Mouse (Mus musculus): Measurements from ENCODE around the gene Gpr182.

Gpr182 gene

DNA sequence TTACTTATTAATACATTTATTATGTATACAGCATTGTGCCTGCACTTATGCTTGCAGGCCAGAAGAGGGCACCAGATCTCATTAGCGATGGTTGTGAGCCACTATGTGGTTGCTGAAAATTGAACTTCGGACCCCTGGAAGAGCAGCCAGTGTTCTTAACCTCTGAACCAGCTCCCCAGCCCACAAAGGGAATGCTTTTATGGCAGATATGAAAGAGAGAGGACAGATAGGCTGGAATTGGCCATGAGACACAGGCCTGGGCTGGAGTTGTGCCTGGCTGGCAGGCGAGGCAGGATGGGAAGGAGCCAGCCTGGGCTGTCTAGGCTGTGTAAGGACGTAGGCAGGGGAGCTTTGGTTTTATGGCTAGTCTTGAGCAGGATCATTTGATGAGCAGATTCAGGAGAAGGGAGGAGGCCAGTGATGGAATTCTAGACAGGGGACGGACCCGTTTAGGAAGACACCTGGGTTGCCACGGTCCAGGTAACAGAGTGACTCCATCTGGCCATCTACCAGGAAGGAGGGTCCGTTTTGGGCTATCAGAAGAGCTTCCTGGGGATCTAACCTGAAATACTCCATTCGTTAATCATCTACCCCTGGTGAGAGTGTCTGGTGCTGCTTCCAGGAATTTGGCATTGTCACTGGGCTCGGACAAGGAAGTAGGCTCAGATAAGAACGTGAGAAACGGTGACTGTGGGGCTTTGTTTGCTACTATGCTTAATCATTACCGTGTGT lies 13.2 kb downstream of the Gpr182 start:
- DNase-seq, result peak; percentile 40 to 63

DNA sequence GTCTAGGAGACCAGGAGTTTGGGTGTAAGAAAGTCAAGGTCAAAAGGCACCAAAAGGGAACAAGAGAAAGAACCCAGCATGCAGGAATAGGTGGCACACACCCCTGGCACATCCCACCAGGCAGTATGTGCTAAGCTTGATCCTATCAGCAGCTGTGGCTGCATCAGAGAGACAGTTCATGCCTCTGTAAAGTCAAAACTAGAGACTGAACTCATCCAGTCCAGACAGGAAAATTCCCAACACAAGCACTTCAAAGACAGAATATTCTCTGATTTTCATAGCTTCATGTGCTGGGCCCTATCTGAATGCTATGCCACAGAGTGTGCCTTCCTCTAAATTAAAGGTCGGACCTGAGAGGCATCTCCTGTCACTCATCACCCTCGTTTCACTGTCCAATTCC lies 14.0 kb downstream of the Gpr182 start:
- DNase-seq, result no peak

DNA sequence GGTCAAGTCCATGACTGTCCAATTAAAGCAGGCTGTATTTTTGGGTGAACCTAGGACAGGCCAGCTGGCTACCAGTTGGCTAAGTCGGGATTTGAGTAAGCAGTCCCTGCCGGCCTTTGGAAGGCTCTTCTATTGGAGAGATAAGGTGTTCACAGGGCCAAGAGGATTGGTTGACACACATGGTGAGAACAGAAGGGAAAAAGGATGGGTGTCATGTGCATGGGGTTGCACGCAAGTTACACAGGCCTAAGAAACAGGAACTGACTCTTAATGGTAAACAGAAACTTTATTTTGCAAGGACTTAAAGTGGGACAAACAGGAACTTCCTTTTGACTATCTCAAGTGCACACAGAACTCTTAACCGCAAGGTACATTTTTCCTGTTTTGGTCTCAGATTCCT lies 14.6 kb downstream of the Gpr182 start:
- DNase-seq, result no peak

DNA sequence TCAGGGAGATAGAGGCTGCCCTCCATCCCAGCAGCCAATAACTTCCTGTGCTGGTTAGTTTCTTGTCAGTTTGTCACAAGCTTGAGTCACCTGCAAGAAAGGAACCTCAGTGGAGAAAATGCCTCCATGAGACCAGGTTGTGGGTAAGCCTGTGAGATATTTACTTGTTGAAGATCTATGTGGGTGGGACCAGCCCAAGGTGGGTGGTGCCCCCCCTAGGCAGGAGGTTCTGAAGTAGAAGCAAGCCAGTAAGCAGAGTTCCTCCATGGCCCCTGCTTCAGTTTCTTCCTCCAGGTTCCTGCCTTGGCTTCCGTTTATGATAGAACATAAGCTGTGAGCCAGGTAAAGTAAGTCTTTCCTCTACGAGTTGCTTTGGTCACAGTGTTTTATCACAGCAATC lies 15.3 kb downstream of the Gpr182 start:
- DNase-seq, result no peak

DNA sequence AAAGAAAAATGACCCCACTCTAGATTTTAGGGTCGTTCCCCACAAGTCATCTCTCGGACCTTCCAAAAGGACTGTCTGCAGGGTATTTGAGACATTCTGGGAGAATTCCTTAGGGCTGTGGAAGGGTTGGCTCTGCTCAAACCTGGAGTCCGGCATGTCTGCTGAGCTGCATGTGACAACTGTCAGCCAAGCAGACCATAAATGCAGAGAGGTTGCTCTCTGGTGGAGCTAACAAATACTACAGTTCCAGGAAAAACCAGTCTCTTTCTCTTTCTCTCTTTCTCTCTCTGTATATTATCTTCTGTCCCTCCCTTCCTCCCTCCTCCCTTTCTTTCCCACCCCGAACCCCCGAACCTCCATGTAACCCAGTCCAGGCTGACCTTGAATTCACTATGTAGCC lies 17.1 kb downstream of the Gpr182 start:
- DNase-seq, result no peak

DNA sequence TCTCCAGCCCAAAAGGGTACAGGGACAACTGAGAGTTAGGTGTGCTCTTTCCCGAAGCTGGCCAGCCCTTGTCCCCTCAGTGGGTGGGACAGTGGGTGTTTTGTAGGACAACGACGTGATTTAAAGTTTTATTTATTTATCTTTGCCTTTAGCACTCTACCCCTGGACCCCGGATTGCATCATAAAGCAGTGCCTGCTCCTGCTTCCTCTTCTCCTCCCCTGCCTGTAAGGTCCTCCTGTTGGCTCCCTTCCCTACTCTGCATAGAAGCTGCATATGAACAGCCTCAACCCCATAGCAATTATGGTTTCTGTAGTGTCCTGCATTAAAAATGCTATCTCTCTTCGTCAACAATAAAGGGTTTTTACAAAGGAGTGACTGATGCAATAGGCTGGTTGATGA lies 20.1 kb downstream of the Gpr182 start:
- DNase-seq, result no peak

DNA sequence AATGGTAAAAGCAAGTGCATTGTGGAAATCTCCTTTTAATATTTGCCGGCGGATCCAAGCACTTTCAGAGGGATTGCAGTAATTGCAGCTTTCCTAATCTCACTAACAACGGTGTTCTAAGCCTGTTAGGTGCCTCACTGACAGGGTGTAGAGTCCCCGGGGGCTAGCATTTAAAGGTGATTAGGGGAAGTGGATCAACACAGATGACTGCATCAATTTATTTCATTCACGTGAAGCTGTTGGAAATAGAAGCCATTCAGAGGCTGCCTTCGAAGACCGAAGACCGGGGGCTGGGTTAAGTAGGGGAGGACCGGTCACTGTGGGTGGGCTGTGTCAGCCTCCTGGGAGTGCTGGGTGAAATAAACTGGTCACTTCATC lies 20.6 kb downstream of the Gpr182 start:
- no peak for DNase-seq

DNA sequence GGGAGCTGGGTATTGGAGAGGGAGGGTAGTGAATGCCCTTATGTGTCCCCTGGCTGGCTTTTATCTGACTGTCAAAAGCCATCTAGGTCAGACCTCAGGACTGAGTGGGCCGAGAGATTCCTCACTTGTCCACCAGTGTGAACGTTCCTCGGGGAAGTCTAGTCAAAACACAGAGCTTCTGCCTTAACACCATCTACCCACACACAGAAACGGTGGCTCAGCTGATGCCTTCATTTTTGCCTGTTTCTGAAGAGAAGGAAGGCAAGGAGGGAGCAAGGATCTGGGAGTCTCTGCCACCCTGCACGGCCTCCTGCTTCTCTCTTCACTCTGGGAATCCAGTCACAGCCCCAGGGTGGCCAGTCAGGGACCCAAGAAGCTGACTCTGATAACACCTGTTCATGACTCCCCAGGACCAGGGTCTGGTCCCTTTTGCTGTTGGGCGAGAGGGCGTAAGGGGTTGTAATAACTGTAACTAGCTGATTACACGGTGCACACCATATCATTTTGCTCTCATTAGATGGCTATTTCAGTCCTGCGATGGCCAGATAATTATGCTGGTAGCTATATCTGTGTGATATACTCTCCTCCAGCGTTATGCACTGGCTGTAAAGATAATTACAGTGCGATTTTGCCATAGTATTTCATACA lies 21.1 kb downstream of the Gpr182 start:
- no peak for DNase-seq

DNA sequence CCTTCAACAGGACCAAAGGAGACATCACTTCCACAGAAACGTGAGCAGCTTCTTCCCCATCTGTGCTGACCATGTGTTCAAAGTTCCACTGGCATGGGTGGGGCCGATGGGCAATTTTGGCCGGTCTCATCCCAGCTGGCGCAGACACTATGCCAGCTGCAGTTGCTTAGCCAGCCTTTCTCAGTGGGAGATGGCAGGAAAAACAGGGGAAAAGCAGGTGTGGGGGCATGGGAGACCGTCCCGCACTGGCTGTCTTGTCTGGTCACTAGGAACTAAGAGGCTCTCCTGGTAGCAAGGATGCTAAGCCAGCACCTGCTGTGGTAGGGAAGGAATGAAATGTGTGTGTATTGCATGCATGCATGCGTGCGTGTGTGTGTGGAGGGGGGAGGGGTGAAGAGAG lies 23.1 kb downstream of the Gpr182 start:
- no peak for DNase-seq

DNA sequence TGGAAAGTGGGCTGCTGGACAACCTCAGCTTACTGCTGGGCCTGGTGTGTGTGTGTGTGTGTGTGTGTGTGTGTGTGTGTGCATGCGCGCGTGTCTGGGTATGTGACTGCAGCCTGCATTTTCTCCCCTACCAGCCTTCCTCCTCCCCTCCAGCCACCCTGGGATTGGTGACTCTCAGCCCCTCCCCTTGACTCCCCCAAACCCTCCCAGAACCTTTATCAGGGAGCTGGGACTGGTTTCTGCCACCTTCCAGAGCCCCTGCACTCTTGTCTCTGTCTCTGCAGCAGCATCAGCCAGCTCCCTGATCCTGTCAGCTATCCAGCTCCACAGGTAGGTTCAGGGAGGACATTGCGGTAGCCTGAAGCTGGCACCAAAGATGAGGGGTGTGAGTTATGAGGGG lies 26.4 kb downstream of the Gpr182 start:
- DNase-seq, result no peak

DNA sequence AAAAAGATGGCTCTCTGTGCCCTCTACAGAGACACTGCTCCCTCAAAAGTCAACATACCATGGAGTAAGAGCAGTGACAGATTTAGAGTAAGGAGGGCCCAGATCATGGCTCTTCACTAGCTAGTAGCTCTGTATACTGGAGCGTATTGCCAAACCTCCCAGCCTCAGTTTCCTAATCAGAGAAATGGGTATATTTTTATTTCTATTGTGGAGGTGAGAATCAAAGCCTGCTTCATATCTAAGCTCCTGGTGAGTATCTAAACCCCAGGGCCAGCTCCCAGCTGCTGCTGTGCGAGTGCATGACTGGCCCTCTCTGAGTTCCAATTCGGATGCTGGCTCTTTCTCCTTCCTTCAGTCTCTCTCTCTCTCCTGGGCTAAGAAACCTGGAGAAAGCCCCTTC lies 27.4 kb downstream of the Gpr182 start, which contains the start of gene Tac2:
Tac2 (plus strand) TSS at position 301 of the 400 bp plus-strand sequence.
- DNase-seq, result no peak

DNA sequence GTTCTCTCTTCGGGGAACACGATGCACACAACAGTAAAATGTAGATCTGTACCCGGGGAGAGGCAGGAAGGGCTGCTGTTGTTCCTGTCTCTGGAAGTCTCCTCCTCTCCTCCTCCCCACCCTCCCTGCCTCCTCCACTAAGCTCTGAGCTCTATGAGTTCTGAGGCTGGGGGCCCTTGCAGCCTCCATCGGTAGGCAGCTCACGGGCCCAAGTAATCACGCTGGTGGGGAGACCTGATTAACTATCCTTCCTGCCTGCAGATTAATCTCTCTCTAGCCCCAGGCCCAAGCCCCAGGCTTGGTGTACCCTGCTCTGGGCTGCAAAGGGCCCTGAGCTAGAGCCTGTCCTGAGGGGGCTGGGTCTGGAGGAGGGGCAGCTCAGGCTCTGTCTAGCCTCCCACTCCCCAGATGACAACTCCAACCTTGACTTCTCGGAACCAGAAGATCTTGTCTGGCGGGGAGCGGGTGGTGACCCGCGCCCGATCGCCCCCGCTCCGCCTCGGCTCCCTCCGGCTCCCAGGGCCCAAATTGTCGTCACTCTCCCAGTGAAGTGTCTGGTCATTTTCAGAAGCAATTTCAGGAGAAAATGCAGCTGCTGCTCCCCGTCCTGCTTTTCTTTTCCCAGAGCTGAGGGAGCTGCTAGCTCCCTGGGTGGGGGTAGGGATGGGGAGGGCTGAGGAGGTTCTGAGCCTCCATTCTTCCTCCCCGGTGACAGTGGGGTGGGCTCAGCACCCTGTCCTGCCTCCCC lies 29.7 kb downstream of the Gpr182 start:
- no peak for DNase-seq

DNA sequence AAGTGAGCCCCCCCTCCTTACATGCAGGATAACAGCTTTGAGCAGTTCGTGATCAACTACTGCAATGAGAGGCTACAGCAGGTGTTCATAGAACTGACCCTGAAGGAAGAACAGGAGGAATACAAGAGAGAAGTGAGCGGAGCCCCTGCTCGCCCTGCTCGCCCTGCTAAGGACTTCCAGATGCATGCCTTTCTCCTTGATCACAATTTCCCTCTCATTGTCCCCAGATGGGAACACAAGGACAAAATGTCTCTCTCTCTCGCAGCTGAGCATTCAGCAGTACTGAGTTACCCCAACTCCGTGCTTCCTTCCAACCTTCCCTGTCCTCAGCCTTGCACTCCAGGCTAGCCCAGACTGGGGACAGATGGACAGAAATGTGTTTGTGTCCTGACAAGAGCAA lies 38.8 kb downstream of the Gpr182 start:
- no peak for DNase-seq

DNA sequence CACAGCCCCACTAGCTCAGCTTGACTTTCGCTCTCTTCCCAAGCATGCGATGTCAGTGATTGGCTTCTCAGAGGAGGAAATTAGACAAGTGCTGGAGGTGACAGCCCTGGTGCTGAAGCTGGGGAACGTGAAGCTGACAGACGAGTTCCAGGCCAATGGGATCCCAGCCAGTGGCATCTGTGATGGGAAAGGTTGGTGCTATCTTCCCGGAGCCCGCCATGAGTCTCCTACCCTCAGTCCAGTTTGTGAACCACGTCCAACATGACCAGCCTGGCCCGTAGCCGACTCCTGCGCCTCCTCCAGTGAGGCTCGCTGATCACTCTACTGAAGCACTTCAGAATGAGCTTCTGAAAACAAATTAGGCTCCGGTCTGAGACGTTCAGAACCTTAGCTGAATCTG lies 41.2 kb downstream of the Gpr182 start:
- DNase-seq, result no peak

DNA sequence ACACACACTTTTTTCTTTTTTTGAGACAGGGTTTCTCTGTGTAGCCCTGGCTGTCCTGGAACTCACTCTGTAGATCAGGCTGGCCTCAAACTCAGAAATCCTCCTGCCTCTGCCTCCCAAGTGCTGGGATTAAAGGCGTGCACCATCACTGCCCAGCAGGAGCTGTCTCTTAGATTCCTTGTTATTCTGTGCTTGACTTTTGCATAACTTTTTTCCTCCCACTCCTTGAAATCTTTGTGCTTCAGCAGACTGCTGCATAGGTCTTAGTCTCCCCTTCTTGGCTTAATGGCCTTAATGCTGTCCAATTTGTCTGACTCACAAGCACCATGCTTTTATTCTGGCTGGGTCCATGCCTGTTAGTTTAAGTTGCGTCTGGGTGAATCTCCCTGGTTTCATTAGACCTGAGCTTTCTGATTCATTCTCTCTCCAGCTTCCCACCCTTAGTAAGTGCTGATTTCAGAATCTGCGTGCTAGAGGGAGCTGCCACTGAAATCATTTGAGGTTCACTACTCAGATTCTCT lies 42.6 kb downstream of the Gpr182 start:
- DNase-seq, result no peak

DNA sequence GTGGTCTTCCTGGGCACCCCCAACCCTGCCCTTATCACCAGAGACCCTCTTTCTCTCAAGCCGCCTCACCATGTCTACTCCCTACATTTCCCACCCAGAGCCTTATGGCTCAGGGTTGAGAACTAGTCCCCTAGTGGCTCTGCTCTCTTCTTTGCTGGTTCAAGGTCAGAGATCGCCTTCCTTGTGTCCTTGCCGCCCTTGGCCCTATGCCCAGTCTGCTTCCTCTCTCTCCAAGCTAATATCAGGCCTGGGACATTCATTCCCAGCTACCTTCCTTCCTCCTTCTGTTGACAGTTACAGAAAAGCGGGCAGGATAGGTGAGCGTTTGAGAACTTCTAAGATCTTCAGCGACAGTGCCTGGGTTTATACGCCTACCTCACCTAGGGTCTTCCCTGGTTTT lies 43.8 kb downstream of the Gpr182 start:
- DNase-seq, result peak; percentile 72 to 79

DNA sequence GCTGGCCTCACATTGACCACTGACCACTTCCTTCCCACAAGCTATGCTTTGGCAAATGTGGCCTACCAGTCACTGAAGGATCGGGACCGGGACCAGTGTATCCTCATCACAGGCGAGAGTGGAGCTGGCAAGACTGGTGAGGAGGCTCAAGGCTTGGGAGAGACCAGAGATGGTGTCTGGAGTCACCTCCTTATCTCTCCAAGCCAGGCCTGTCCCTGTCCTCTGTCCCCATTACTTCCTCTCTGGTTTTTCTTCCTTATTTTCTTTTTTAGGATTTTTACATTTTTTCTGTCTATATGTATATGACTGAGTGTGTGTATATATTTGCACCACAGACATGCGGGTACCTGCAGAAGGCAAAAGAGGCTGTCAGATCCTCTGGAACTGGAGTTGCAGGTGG lies 45.7 kb downstream of the Gpr182 start:
- DNase-seq, result no peak

DNA sequence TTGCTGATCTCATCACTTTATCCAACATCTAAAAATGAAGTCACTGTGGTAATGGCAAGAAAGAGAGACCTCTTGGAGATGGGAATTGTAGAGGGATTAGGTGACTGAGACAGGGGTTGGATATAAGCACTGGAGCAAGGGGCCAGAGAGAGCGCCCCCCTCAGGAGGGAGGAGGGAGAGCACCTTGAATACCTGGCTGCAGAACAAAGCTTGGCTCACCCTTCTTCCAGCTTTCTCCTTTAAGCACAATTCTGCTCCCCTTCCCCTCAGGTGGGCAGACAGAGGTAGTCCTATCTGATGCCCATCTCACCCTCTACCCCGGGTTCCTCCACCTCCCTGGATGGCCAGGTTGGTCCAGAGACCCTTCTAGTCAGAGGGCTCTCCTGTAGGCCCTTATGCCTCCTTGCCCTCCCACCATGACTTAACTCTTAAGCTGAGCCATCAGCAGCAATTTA lies 46.7 kb downstream of the Gpr182 start, which contains the start of gene Myo1a:
Myo1a (plus strand) TSS at position 405 of the 455 bp plus-strand sequence.
- DNase-seq, result peak in 1 of 2 experiments; percentile 19

DNA sequence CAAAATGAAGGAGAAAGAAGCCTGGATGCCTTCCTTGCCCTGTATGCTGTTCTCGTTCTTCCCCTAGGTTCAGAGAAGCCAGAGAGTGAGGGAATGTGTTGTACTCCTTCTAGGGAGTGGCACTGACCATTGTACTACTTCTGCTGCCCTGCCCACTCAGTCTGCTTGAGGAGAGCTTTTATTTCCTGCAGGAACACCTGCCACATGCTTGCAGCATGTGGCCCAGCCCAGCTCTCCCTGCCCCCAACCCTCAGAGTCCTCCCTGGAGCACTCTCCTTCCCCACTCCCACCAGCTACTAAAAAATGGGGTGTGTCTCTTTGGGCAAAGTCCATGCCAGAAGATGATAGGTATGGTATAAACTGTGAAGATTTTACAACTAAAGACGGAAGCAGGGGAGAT lies 47.2 kb downstream of the Gpr182 start:
- DNase-seq, result no peak

DNA sequence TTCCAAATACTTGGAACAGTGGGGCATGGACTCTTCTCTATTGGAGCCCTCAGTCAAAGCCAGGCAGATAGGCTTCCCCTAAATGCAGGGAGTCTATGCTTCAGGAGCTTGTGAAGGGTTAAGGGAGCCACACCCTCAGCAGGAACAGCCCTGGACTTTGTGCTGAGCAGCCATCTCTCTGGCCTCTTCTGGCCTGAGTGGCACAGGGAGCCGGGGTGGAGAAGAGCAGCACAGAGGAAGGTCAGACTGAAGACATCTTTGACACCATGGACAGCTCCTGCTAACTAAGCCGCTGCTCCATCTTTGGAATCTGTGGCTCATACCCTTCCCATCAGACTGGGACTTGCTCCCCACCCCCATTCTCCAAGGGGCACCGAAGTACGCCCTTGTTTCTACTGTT lies 48.2 kb downstream of the Gpr182 start:
- DNase-seq, result no peak

DNA sequence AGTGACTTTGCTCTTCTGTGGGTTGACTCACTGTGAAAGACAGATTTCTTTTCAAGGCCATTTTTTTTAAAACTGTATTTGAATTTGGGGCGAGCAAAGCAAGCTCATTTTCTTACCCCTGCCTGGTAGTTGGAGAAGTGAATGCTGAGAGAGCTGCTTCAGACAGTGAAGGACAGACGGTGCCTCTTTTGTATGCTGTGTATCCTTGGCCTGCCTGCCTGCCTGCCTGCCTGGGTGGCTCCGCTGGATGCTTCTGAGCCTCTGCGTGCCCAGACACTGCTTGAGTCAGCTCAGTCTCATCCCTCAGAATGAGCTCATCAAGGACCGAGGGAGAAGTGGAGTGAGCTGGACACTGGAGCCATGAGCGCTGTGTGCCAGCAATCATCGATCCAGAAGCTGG lies 52.6 kb downstream of the Gpr182 start:
- DNase-seq, result no peak

Measured in kidney, postnatal 25 days (tissue).